Mouse (Mus musculus) MEL (cell line): ENCODE data around the gene Mecom. TPM values are rescaled to one million over a fixed set of nuclear protein-coding genes. Genes with fewer than 3 reads are reported as not detected.

Experiments used
- DNase-seq: peaks from one replicate; pipeline ENCODE4 v3.0.0; 2011; ENCODE audit warnings: low read depth, low spot score
- H3K27ac ChIP-seq: 2 replicates; pipeline ENCODE4 v1.5.1; 2012; ENCODE audit warnings: low read depth, mild to moderate bottlenecking, control low read depth, low read length, moderate library complexity; ENCODE audit not compliant: control insufficient read depth
- H3K27me3 ChIP-seq, 2 experiments: fragments of 150-350 bp in 1 of 2; sonication (generic) in 1 of 2; 2 replicates each; pipeline ENCODE4 v1.6.1; 2012; ENCODE audit warnings: low read length in 2 of 2, mild to moderate bottlenecking in 2 of 2, improper control_type of control experiment in 1 of 2, moderate library complexity in 1 of 2; ENCODE audit not compliant: insufficient read depth in 2 of 2, control insufficient read depth in 1 of 2
- H3K36me3 ChIP-seq, 2 experiments: 2 replicates each; pipeline ENCODE4 v1.6.1; 2012 to 2014; ENCODE audit warnings: low read length in 2 of 2, improper control_type of control experiment in 1 of 2, inconsistent platforms in 1 of 2, mild to moderate bottlenecking in 1 of 2; ENCODE audit not compliant: insufficient read depth in 2 of 2, control insufficient read depth in 1 of 2
- H3K4me1 ChIP-seq, 2 experiments: fragments of 150-350 bp in 1 of 2; sonication (generic) in 1 of 2; 2 replicates each; pipeline ENCODE4 v1.6.1; 2012; ENCODE audit warnings: low read length in 2 of 2, improper control_type of control experiment in 1 of 2, mild to moderate bottlenecking in 1 of 2; ENCODE audit not compliant: insufficient read depth in 2 of 2, control insufficient read depth in 1 of 2
- H3K4me3 ChIP-seq, 2 experiments: fragments of 150-350 bp in 1 of 2; sonication (generic) in 1 of 2; 2 replicates each; pipeline ENCODE4 v1.5.1; 2012; ENCODE audit warnings: low read depth in 2 of 2, low read length in 2 of 2, mild to moderate bottlenecking in 2 of 2, moderate library complexity in 2 of 2, control low read depth in 1 of 2, improper control_type of control experiment in 1 of 2; ENCODE audit not compliant: control insufficient read depth in 1 of 2, insufficient read depth in 1 of 2
- H3K79me2 ChIP-seq: 2 replicates; pipeline ENCODE4 v1.6.1; 2012; ENCODE audit warnings: mild to moderate bottlenecking, low read length, moderate library complexity; ENCODE audit not compliant: control insufficient read depth, poor library complexity, insufficient read depth
- H3K9ac ChIP-seq: 2 replicates; pipeline ENCODE4 v1.6.1; 2012; ENCODE audit warnings: low read depth, mild to moderate bottlenecking, control low read depth, low read length, moderate library complexity; ENCODE audit not compliant: control insufficient read depth, poor library complexity, severe bottlenecking
- H3K9me3 ChIP-seq: fragments of 150-350 bp; sonication (generic); replicated peaks from 2 replicates; pipeline ENCODE4 v1.6.1; 2012; ENCODE audit warnings: mild to moderate bottlenecking, low read length, improper control_type of control experiment, moderate library complexity; ENCODE audit not compliant: insufficient read depth
- CHD1 ChIP-seq: IDR thresholded peaks from 2 replicates; pipeline ENCODE4 v1.6.1; 2012; ENCODE audit warnings: low read depth, mild to moderate bottlenecking, inconsistent platforms, low read length, improper control_type of control experiment
- CHD2 ChIP-seq: IDR thresholded peaks from 2 replicates; pipeline ENCODE4 v1.6.1; 2011; ENCODE audit warnings: low read length, improper control_type of control experiment
- CTCF ChIP-seq, 3 experiments: IDR thresholded peaks in 2 of 3; conservative IDR thresholded peaks in 1 of 3; 2 replicates each; pipeline ENCODE4 v1.5.1; 2011 to 2012; ENCODE audit warnings: low read length in 3 of 3, low read depth in 2 of 3, mild to moderate bottlenecking in 2 of 3, improper control_type of control experiment in 1 of 3, inconsistent platforms in 1 of 3, mixed read lengths in 1 of 3, moderate library complexity in 1 of 3; ENCODE audit not compliant: control insufficient read depth in 1 of 3, insufficient read depth in 1 of 3, poor library complexity in 1 of 3, severe bottlenecking in 1 of 3
- E2F4 ChIP-seq: IDR thresholded peaks from 2 replicates; pipeline ENCODE4 v1.6.1; 2011; ENCODE audit warnings: low read depth, low read length, improper control_type of control experiment, borderline replicate concordance
- EP300 ChIP-seq, 2 experiments: IDR thresholded peaks; 2 replicates each; pipeline ENCODE4 v1.6.1; 2011; ENCODE audit warnings: improper control_type of control experiment in 2 of 2, low read length in 2 of 2, low read depth in 1 of 2, mild to moderate bottlenecking in 1 of 2
- GABPA ChIP-seq: IDR thresholded peaks from 2 replicates; pipeline ENCODE4 v1.6.1; 2012; ENCODE audit warnings: low read depth, mild to moderate bottlenecking, inconsistent platforms, low read length, improper control_type of control experiment, moderate library complexity
- HCFC1 ChIP-seq: IDR thresholded peaks from 2 replicates; pipeline ENCODE4 v1.6.1; 2012; ENCODE audit warnings: low read depth, mild to moderate bottlenecking, inconsistent platforms, low read length, improper control_type of control experiment, moderate library complexity
- KAT2A ChIP-seq: conservative IDR thresholded peaks from 2 replicates; pipeline ENCODE4 v1.6.1; 2012; ENCODE audit warnings: low read depth, low read length, improper control_type of control experiment, inconsistent platforms
- MYB ChIP-seq: IDR thresholded peaks from 2 replicates; pipeline ENCODE4 v1.6.1; 2011; ENCODE audit warnings: mild to moderate bottlenecking, low read depth, low read length, improper control_type of control experiment
- NELFE ChIP-seq: IDR thresholded peaks from 2 replicates; pipeline ENCODE4 v1.6.1; 2011; ENCODE audit warnings: low read depth, low read length, improper control_type of control experiment
- NRF1 ChIP-seq: IDR thresholded peaks from 2 replicates; pipeline ENCODE4 v1.6.1; 2014; ENCODE audit warnings: low read depth, mild to moderate bottlenecking, inconsistent platforms, low read length, improper control_type of control experiment, moderate library complexity; ENCODE audit not compliant: poor library complexity, insufficient read depth, severe bottlenecking
- POLR2A ChIP-seq, 2 experiments: IDR thresholded peaks; 2 replicates each; pipeline ENCODE4 v1.6.1; 2011 to 2012; ENCODE audit warnings: low read length in 2 of 2, mild to moderate bottlenecking in 2 of 2, control low read depth in 1 of 2, improper control_type of control experiment in 1 of 2, low read depth in 1 of 2, moderate library complexity in 1 of 2; ENCODE audit not compliant: control insufficient read depth in 1 of 2, insufficient read depth in 1 of 2, poor library complexity in 1 of 2
- POLR2AphosphoS5 ChIP-seq: IDR thresholded peaks from 2 replicates; pipeline ENCODE4 v1.6.1; 2012; ENCODE audit warnings: low read depth, borderline replicate concordance, mild to moderate bottlenecking, inconsistent platforms, low read length, moderate library complexity, mixed read lengths
- RAD21 ChIP-seq: IDR thresholded peaks from 2 replicates; pipeline ENCODE4 v1.6.1; 2011; ENCODE audit warnings: mild to moderate bottlenecking, low read depth, low read length, improper control_type of control experiment
- SIN3A ChIP-seq: IDR thresholded peaks from 2 replicates; pipeline ENCODE4 v1.6.1; 2012; ENCODE audit warnings: low read length, improper control_type of control experiment, inconsistent platforms
- TCF12 ChIP-seq: IDR thresholded peaks from 2 replicates; pipeline ENCODE4 v1.6.1; 2014; ENCODE audit warnings: low read depth, mild to moderate bottlenecking, inconsistent platforms, low read length, improper control_type of control experiment, moderate library complexity
- USF1 ChIP-seq: IDR thresholded peaks from 2 replicates; pipeline ENCODE4 v1.6.1; 2014; ENCODE audit warnings: low read depth, mild to moderate bottlenecking, inconsistent platforms, low read length, improper control_type of control experiment, moderate library complexity
- USF2 ChIP-seq, 2 experiments: IDR thresholded peaks; 2 replicates each; pipeline ENCODE4 v1.6.1; 2011 to 2012; ENCODE audit warnings: improper control_type of control experiment in 2 of 2, low read length in 2 of 2, borderline replicate concordance in 1 of 2, inconsistent platforms in 1 of 2, low read depth in 1 of 2, mild to moderate bottlenecking in 1 of 2; ENCODE audit not compliant: insufficient read depth in 1 of 2
- ZKSCAN1 ChIP-seq: IDR thresholded peaks from 2 replicates; pipeline ENCODE4 v1.6.1; 2012; ENCODE audit warnings: low read depth, mild to moderate bottlenecking, inconsistent platforms, low read length, improper control_type of control experiment, moderate library complexity
- polyA plus RNA-seq, 2 experiments: library from polyadenylated mRNA; stranded (reverse) in 1 of 2; unstranded in 1 of 2; fragments of >175 nt in 1 of 2; fragments of >200 nt in 1 of 2; gene quantifications; 2 replicates each; pipeline versions ENCODE4 v1.2.1 to v1.2.4; 2012; ENCODE audit warnings: low replicate concordance in 2 of 2, low read depth in 1 of 2; ENCODE audit not compliant: insufficient read length in 2 of 2, insufficient read depth in 1 of 2, missing spikeins in 1 of 2
- total RNA-seq: library from RNA; depleted of rRNA; stranded (reverse); fragments of 300-350 nt; gene quantifications from 2 replicates; pipeline ENCODE4 v1.2.3, GENCODE M21; 2012

Mecom gene
- total and polyA plus RNA-seq, 3 experiments, result 0.04 TPM; not detected in 2

DNA sequence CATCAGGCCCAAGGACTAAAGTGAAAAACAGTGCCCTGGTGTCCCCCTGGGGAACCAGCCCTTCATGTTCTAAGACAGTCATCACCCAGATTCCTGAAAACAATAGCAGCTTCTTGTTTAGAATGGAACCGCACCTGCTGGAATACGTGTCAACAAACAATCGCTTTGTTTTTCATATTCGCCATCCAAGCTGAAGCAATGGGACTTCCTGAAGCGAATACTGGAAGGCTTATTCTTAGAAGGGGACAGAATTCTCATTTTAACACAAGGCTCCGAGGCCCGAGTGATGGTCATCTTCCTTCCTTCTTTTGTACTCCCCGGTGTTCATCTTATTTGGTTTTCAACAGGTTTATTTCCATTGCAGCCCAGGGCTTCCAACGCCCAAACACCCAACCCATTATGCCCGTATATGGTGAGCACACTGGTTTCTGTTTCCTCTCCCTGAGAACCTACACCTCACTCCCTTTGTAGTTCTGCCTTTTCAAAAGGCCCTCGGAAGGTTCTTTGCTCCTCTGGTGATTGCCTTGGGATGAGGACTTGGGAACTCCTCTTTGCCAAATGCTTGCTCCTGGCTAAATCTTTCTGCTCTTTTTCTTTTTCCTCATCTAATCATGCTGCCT, 81.7 kb downstream of the Mecom start:
- H3K4me1 ChIP-seq, result no peaks in the 10 kb centered on the region
- H3K36me3 ChIP-seq, result no peaks in the 10 kb centered on the region
- no peak for TF ChIP-seq CHD1
- no peak for TF ChIP-seq RAD21
- TF ChIP-seq USF1, result no peak
- TF ChIP-seq ZKSCAN1, result no peak
- TF ChIP-seq NELFE, result no peak
- TF ChIP-seq NRF1, result no peak
- TF ChIP-seq CHD2, result no peak
- no peak for TF ChIP-seq E2F4
- TF ChIP-seq CTCF (IDR thresholded peaks at IDR 0.05 in 2 of 3, conservative IDR thresholded peaks at IDR 0.05 in 1 of 3; ENCODE audit: control insufficient read depth in 1 of 3, insufficient read depth in 1 of 3, low read depth in 2 of 3, low read length in 3 of 3, poor library complexity in 1 of 3, severe bottlenecking in 1 of 3), result no peak
- TF ChIP-seq, all 39 proteins: peak for 0

DNA sequence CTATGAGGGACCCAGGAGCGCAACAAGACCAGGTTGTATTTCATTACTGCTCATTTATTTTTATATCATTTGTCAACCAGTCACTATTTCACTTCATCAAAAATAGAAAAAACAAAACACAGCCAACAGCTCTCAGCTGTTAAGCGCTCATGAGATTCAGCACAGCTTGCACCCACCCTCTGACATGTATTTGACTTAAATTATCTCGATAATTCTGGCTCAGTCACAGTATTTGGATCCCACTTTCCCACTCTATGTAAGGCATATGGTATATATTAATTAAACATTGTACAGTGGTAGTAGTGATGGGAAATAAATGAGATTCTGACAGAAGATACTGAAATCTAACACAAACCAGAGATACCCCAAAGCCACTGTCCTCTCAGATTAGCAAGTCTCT, 83.3 kb downstream of the Mecom start:
- DNase-seq, result no peak
- H3K9me3 ChIP-seq, result no peaks in the 10 kb centered on the region
- no peaks in the 10 kb centered on the region for H3K4me1 ChIP-seq
- no peak for TF ChIP-seq SIN3A
- no peak for TF ChIP-seq KAT2A
- TF ChIP-seq NELFE, result no peak
- no peak for TF ChIP-seq POLR2AphosphoS5
- TF ChIP-seq E2F4, result no peak
- no peak for TF ChIP-seq USF2 (IDR thresholded peaks at IDR 0.05; ENCODE audit: borderline replicate concordance in 1 of 2, insufficient read depth in 1 of 2, low read depth in 1 of 2, low read length in 2 of 2)
- TF ChIP-seq TCF12, result no peak
- TF ChIP-seq MYB, result no peak
- TF ChIP-seq HCFC1, result no peak
- no peak for TF ChIP-seq EP300 (IDR thresholded peaks at IDR 0.05; ENCODE audit: low read depth in 1 of 2, low read length in 2 of 2)
- no peak for TF ChIP-seq POLR2A (IDR thresholded peaks at IDR 0.05; ENCODE audit: control insufficient read depth in 1 of 2, insufficient read depth in 1 of 2, low read depth in 1 of 2, low read length in 2 of 2, poor library complexity in 1 of 2)
- no peak for TF ChIP-seq GABPA
- H3K4me3 ChIP-seq, result no peak overlapping the region
- H3K27ac ChIP-seq, result no peak overlapping the region
- no peaks in the 10 kb centered on the region for H3K27me3 ChIP-seq
- no peaks in the 10 kb centered on the region for H3K36me3 ChIP-seq
- H3K79me2 ChIP-seq, result no peaks in the 10 kb centered on the region
- H3K9ac ChIP-seq, result no peak overlapping the region

More for the DNA sequence above, 81.7 kb downstream of the Mecom start:
- no peaks in the 10 kb centered on the region for H3K79me2 ChIP-seq
- no peak for DNase-seq
- no peak overlapping the region for H3K27ac ChIP-seq
- H3K9me3 ChIP-seq, result no peaks in the 10 kb centered on the region
- H3K27me3 ChIP-seq, result no peaks in the 10 kb centered on the region
- no peak overlapping the region for H3K9ac ChIP-seq
- H3K4me3 ChIP-seq, result no peak overlapping the region
